Mouse (Mus musculus) stomach, embryonic 14.5 days (tissue): ENCODE measurements at regions not wholly inside any gene's neighbourhood (a gene's known extent, or its start where the extent isn't known, plus 50 kb on each side); places are given as distances from the start of the nearest gene placed in this dataset.

Source experiments
- ATAC-seq: fragments of 200-750 bp; cut with Nextera tagmentation; 2 replicates; pipeline ENCODE4 v1.8.0; 2017; ENCODE audit warnings: low read depth, moderate TSS enrichment; ENCODE audit not compliant: insufficient number of reproducible peaks, insufficient read depth, low FRiP score
- H3K27ac ChIP-seq: fragments of 300-500 bp; sonication (generic); 2 replicates; pipeline ENCODE4 v1.5.1; 2014; ENCODE audit warnings: mild to moderate bottlenecking, low read length, moderate library complexity, mixed read lengths
- H3K27me3 ChIP-seq: fragments of 300-500 bp; sonication (generic); 2 replicates; pipeline ENCODE4 v1.6.1; 2014; ENCODE audit warnings: low read length, control low read depth, mixed read lengths; ENCODE audit not compliant: control insufficient read depth, insufficient read depth
- H3K36me3 ChIP-seq: fragments of 300-500 bp; sonication (generic); 2 replicates; pipeline ENCODE4 v1.6.1; 2014; ENCODE audit warnings: mild to moderate bottlenecking, control low read depth, low read length, moderate library complexity, mixed read lengths; ENCODE audit not compliant: control insufficient read depth, insufficient read depth
- H3K4me1 ChIP-seq: fragments of 300-500 bp; sonication (generic); 2 replicates; pipeline ENCODE4 v1.6.1; 2014; ENCODE audit warnings: low read length, control low read depth, mixed read lengths; ENCODE audit not compliant: control insufficient read depth, insufficient read depth
- H3K4me2 ChIP-seq: fragments of 300-500 bp; sonication (generic); replicated peaks from 2 replicates; pipeline ENCODE4 v1.6.1; 2014; ENCODE audit warnings: low read depth, low read length, control low read depth
- H3K4me3 ChIP-seq: fragments of 300-500 bp; sonication (generic); 2 replicates; pipeline ENCODE4 v1.5.1; 2014; ENCODE audit warnings: low read depth, low read length, control low read depth
- H3K9ac ChIP-seq: fragments of 300-500 bp; sonication (generic); replicated peaks from 2 replicates; pipeline ENCODE4 v1.6.1; 2014; ENCODE audit warnings: low read depth, mild to moderate bottlenecking, control low read depth, low read length, moderate library complexity, mixed read lengths
- H3K9me3 ChIP-seq: fragments of 300-500 bp; sonication (generic); 2 replicates; pipeline ENCODE4 v1.6.1; 2016; ENCODE audit warnings: low read depth, low read length, control low read depth; ENCODE audit not compliant: control insufficient read depth
- WGBS: fragments of 180-500 bp; shearing (Covaris S2); extraction: QIAGEN DNeasy Blood & Tissue Kit; methylation state at CpG from one replicate; pipeline ENCODE4 v1.1.7; 2014; 5-methylcytosine and 5-hydroxymethylcytosine counted together

DNA sequence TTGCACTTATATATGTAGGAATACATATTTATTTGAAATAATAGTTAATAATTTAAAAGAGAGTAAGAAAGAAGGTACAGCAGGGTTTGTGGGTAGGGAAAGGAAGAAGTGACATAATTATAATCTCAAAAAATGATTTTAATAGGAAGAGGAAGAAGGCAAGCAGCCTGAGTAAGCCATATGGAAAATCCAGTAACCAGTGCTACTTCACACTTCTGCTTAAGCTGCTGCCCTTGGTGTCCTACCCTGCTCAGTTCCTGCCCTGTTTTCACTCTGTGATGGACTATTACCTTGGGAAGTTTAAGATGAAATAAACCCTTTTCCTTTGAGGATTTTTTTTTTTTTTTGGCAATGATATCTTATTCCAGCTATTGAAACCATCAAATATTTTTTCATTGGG lies 537.5 kb upstream of the Zeb2 start:
- Histone ChIP-seq H3K4me1 (no peaks in the 10 kb centered on the region), H3K27me3 (no peaks in the 10 kb centered on the region), H3K27ac (no peak overlapping the region), H3K9ac (no peak overlapping the region), H3K9me3 (0 out of 2 replicates have a peak, but pooled peaks cover under 1% of the 10 kb centered on the region), H3K4me3 (no peak overlapping the region), H3K36me3 (no peaks in the 10 kb centered on the region), H3K4me2 (no peak overlapping the region)
- no peak for ATAC-seq

- H3K27me3 ChIP-seq, result no peaks in the 10 kb centered on the region
- no peaks in the 10 kb centered on the region for H3K4me1 ChIP-seq
- WGBS, result 85% methylated on average over 3 of the region's 3 CpGs
- no peak for ATAC-seq
- H3K36me3 ChIP-seq, result no peaks in the 10 kb centered on the region
- no peak overlapping the region for H3K4me2 ChIP-seq
- no peak overlapping the region for H3K9ac ChIP-seq
- no peak overlapping the region for H3K27ac ChIP-seq
- H3K4me3 ChIP-seq, result no peak overlapping the region
- H3K9me3 ChIP-seq, result no peaks in the 10 kb centered on the region
Observed at GRCm38 (mm10) chr2:45652977-45653376, 535.8 kb upstream of the Zeb2 start.

DNA sequence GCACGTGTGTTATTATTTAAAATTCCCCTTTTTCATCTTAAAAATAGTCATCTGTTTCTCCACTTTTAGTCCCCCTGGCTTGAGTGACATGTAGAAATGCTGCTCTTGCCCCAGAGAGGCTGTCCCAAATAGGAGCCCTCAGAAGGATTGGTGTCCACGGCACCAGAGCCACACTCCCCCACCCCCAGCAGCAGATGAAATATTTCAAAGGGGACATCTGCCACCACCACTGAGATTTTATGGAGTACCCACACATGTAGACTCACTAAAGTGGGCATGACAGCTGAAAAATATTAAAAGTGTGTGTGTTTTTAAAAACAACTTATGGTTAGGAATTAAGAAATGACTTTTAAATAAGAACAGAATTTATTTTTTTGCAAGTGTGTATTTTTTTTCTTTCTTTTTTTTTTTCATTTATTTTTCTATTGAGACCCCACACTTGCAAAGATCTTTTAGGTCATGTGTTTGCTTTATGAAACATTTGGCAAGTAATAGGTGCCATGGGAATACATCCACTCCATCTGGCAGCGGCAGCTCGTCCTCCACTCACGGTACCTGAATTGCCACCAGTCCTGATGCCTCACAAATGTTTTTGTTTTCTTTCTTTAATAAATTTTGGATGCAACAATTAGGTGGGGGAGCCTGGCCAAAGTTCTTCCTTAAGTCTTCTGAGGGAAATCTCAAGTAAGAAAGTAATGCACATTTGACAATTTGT lies 533.2 kb upstream of the Zeb2 start:
- Histone ChIP-seq H3K9ac (no peak overlapping the region), H3K9me3 (no peaks in the 10 kb centered on the region), H3K36me3 (no peaks in the 10 kb centered on the region), H3K4me3 (no peak overlapping the region), H3K27me3 (no peaks in the 10 kb centered on the region), H3K4me1 (no peaks in the 10 kb centered on the region), H3K27ac (no peak overlapping the region), H3K4me2 (no peak overlapping the region)
- 77% methylated on average over 5 of the region's 5 CpGs for WGBS
- no peak for ATAC-seq

GRCm38 (mm10) chr2:45647846-45648245 lies 530.7 kb upstream of the Zeb2 start:
- H3K27ac ChIP-seq, result no peak overlapping the region
- 92% methylated on average over 3 of the region's 3 CpGs for WGBS
- H3K4me3 ChIP-seq, result no peak overlapping the region
- H3K27me3 ChIP-seq, result no peaks in the 10 kb centered on the region
- no peak for ATAC-seq
- H3K36me3 ChIP-seq, result no peaks in the 10 kb centered on the region
- no peaks in the 10 kb centered on the region for H3K4me1 ChIP-seq
- no peaks in the 10 kb centered on the region for H3K9me3 ChIP-seq
- H3K4me2 ChIP-seq, result no peak overlapping the region
- H3K9ac ChIP-seq, result no peak overlapping the region

GRCm38 (mm10) chr2:45630081-45630480 lies 512.9 kb upstream of the Zeb2 start:
- 71% methylated on average over 7 of the region's 7 CpGs for WGBS
- no peak overlapping the region for H3K27ac ChIP-seq
- no peak for ATAC-seq
- H3K9me3 ChIP-seq, result no peaks in the 10 kb centered on the region
- no peak overlapping the region for H3K4me2 ChIP-seq
- no peak overlapping the region for H3K9ac ChIP-seq
- no peaks in the 10 kb centered on the region for H3K4me1 ChIP-seq
- H3K27me3 ChIP-seq, result no peaks in the 10 kb centered on the region
- H3K4me3 ChIP-seq, result no peak overlapping the region
- no peaks in the 10 kb centered on the region for H3K36me3 ChIP-seq

DNA sequence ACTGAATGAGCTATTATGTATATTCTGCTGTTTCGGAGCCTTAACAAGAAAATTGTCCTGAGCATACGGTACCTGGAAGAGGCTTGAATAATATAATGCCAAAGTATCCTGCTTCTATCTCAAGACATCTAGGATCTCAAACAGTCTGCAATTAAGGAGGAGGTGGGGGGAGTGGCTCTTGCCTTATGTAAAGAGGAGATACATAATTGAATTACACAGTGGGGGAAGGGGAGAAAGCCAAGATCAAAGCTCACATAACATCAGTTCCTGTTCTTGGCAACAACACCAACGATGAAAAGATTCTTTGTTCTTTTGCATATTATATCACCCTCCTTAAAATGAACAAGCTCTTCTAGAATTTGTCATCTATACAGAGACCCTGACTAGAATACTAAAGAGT lies 512.4 kb upstream of the Zeb2 start:
- Histone ChIP-seq H3K27me3 (no peaks in the 10 kb centered on the region), H3K9ac (no peak overlapping the region), H3K4me3 (no peak overlapping the region), H3K4me2 (no peak overlapping the region), H3K4me1 (no peaks in the 10 kb centered on the region), H3K36me3 (no peaks in the 10 kb centered on the region), H3K27ac (no peak overlapping the region), H3K9me3 (no peaks in the 10 kb centered on the region)
- WGBS, result 78% methylated on average over 3 of the region's 3 CpGs
- no peak for ATAC-seq

- no peaks in the 10 kb centered on the region for H3K4me1 ChIP-seq
- H3K9ac ChIP-seq, result no peak overlapping the region
- H3K36me3 ChIP-seq, result no peaks in the 10 kb centered on the region
- no peak overlapping the region for H3K27ac ChIP-seq
- no peaks in the 10 kb centered on the region for H3K9me3 ChIP-seq
- no peak overlapping the region for H3K4me2 ChIP-seq
- H3K4me3 ChIP-seq, result no peak overlapping the region
- ATAC-seq, result no peak
- H3K27me3 ChIP-seq, result no peaks in the 10 kb centered on the region
- WGBS, result 79% methylated on average over 3 of the region's 3 CpGs
Observed at GRCm38 (mm10) chr2:45623056-45623455, 505.9 kb upstream of the Zeb2 start.

GRCm38 (mm10) chr2:45608926-45609325 lies 491.7 kb upstream of the Zeb2 start:
- 86% methylated on average over 1 of the region's 1 CpGs for WGBS
- H3K36me3 ChIP-seq, result no peaks in the 10 kb centered on the region
- H3K9me3 ChIP-seq, result no peaks in the 10 kb centered on the region
- H3K9ac ChIP-seq, result no peak overlapping the region
- ATAC-seq, result no peak
- no peaks in the 10 kb centered on the region for H3K4me1 ChIP-seq
- no peak overlapping the region for H3K27ac ChIP-seq
- no peak overlapping the region for H3K4me3 ChIP-seq
- no peaks in the 10 kb centered on the region for H3K27me3 ChIP-seq
- H3K4me2 ChIP-seq, result no peak overlapping the region

DNA sequence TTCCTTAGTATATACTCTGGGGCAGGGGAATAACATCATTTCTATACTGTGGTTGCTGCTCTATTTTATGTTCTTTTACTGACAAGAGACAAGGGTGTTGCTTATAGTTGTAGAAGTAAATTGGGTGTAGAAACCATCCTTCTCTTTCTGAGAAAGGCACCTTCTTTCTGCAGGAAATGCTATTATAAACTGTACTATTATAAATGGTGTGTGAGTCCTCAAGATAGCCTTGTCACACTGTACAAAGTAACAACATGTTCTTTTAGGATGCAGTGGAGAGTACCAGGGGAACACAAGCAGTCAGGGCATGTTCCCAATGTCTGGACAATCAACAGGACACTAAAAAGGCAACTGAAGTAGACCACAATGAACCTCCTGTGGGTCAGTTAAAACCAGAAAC lies 490.2 kb upstream of the Zeb2 start:
- no peaks in the 10 kb centered on the region for H3K27me3 ChIP-seq
- H3K4me3 ChIP-seq, result no peak overlapping the region
- H3K27ac ChIP-seq, result no peak overlapping the region
- H3K9ac ChIP-seq, result no peak overlapping the region
- no peaks in the 10 kb centered on the region for H3K9me3 ChIP-seq
- ATAC-seq, result no peak
- no peaks in the 10 kb centered on the region for H3K36me3 ChIP-seq
- no peaks in the 10 kb centered on the region for H3K4me1 ChIP-seq
- no peak overlapping the region for H3K4me2 ChIP-seq
